Mouse (Mus musculus): Measurements from ENCODE around the gene Podxl. TPM values are rescaled to one million over a fixed set of nuclear protein-coding genes. Genes with fewer than 3 reads are reported as not detected.
A peak's percentile ranks its signal among the peaks of the same experiment; 100 is the strongest.

The Podxl gene
- polyA plus RNA-seq, 1 experiment, result 0.28 TPM

GRCm38 (mm10) chr6:31519001-31519471 lies 44.7 kb downstream of the Podxl start:
- H3K27ac ChIP-seq (ENCODE audit: insufficient read depth, low read length), result peak overlapping the region; percentile 91

GRCm38 (mm10) chr6:31518338-31518698 lies 45.5 kb downstream of the Podxl start:
- Histone ChIP-seq H3K4me1 (ENCODE audit: control insufficient read depth, insufficient read depth, low read length) (peaks cover 16% of the 10 kb centered on the region), H3K27ac (ENCODE audit: insufficient read depth, low read length) (peak overlapping the region; percentile 91), H3K4me3 (ENCODE audit: insufficient read depth, low read length) (no peak overlapping the region)
- TF ChIP-seq POLR2A (IDR thresholded peaks at IDR 0.05; ENCODE audit: low read depth, low read length), result no peak
- no peak for TF ChIP-seq CTCF (IDR thresholded peaks at IDR 0.05; ENCODE audit: borderline replicate concordance, insufficient read depth, low read length)

More at GRCm38 (mm10) chr6:31519001-31519471, 44.7 kb downstream of the Podxl start:
- TF ChIP-seq CTCF (IDR thresholded peaks at IDR 0.05; ENCODE audit: borderline replicate concordance, insufficient read depth, low read length) (no peak), POLR2A (IDR thresholded peaks at IDR 0.05; ENCODE audit: low read depth, low read length) (no peak)
- Histone ChIP-seq H3K4me3 (ENCODE audit: insufficient read depth, low read length) (no peak overlapping the region), H3K4me1 (ENCODE audit: control insufficient read depth, insufficient read depth, low read length) (peaks cover 15% of the 10 kb centered on the region)

- Histone ChIP-seq H3K27ac (ENCODE audit: insufficient read depth, low read length) (peak overlapping the region; percentile 91), H3K4me1 (ENCODE audit: control insufficient read depth, insufficient read depth, low read length) (peaks cover 18% of the 10 kb centered on the region), H3K4me3 (ENCODE audit: insufficient read depth, low read length) (no peak overlapping the region)
- no peak for TF ChIP-seq CTCF (IDR thresholded peaks at IDR 0.05; ENCODE audit: borderline replicate concordance, insufficient read depth, low read length)
- no peak for TF ChIP-seq POLR2A (IDR thresholded peaks at IDR 0.05; ENCODE audit: low read depth, low read length)
Measured at GRCm38 (mm10) chr6:31517681-31518337, 46.0 kb downstream of the Podxl start.

GRCm38 (mm10) chr6:31513726-31514125 lies 50.1 kb downstream of the Podxl start:
- TF ChIP-seq CTCF (IDR thresholded peaks at IDR 0.05; ENCODE audit: borderline replicate concordance, insufficient read depth, low read length) (no peak), POLR2A (IDR thresholded peaks at IDR 0.05; ENCODE audit: low read depth, low read length) (0 out of 2 replicates have a peak, but pooled peaks have one; percentile 4)
- peaks cover 13% of the 10 kb centered on the region for H3K4me1 ChIP-seq (ENCODE audit: control insufficient read depth, insufficient read depth, low read length)
- peak overlapping the region; percentile 53; the same call in 1 of the 2 replicates for H3K27ac ChIP-seq (ENCODE audit: insufficient read depth, low read length)
- H3K4me3 ChIP-seq (ENCODE audit: insufficient read depth, low read length), result no peak overlapping the region

GRCm38 (mm10) chr6:31502614-31503013 lies 61.2 kb downstream of the Podxl start:
- no peak overlapping the region for H3K4me3 ChIP-seq (ENCODE audit: insufficient read depth, low read length)
- no peaks in the 10 kb centered on the region; the same call in 1 of the 2 replicates for H3K4me1 ChIP-seq (ENCODE audit: control insufficient read depth, insufficient read depth, low read length)
- TF ChIP-seq POLR2A (IDR thresholded peaks at IDR 0.05; ENCODE audit: low read depth, low read length), result no peak
- no peak for TF ChIP-seq CTCF (IDR thresholded peaks at IDR 0.05; ENCODE audit: borderline replicate concordance, insufficient read depth, low read length)
- H3K27ac ChIP-seq (ENCODE audit: insufficient read depth, low read length), result no peak overlapping the region

GRCm38 (mm10) chr6:31500691-31501090 lies 63.1 kb downstream of the Podxl start:
- Histone ChIP-seq H3K27ac (ENCODE audit: insufficient read depth, low read length) (no peak overlapping the region), H3K4me3 (ENCODE audit: insufficient read depth, low read length) (no peak overlapping the region), H3K4me1 (ENCODE audit: control insufficient read depth, insufficient read depth, low read length) (no peaks in the 10 kb centered on the region; the same call in 1 of the 2 replicates)
- TF ChIP-seq POLR2A (IDR thresholded peaks at IDR 0.05; ENCODE audit: low read depth, low read length) (no peak), CTCF (IDR thresholded peaks at IDR 0.05; ENCODE audit: borderline replicate concordance, insufficient read depth, low read length) (no peak)

- TF ChIP-seq CTCF (IDR thresholded peaks at IDR 0.05; ENCODE audit: borderline replicate concordance, insufficient read depth, low read length) (no peak), POLR2A (IDR thresholded peaks at IDR 0.05; ENCODE audit: low read depth, low read length) (no peak)
- Histone ChIP-seq H3K4me1 (ENCODE audit: control insufficient read depth, insufficient read depth, low read length) (no peaks in the 10 kb centered on the region; the same call in 1 of the 2 replicates), H3K27ac (ENCODE audit: insufficient read depth, low read length) (no peak overlapping the region), H3K4me3 (ENCODE audit: insufficient read depth, low read length) (no peak overlapping the region)
Measured at GRCm38 (mm10) chr6:31500260-31500659, 63.5 kb downstream of the Podxl start.

GRCm38 (mm10) chr6:31499836-31500235 lies 63.9 kb downstream of the Podxl start:
- TF ChIP-seq CTCF (IDR thresholded peaks at IDR 0.05; ENCODE audit: borderline replicate concordance, insufficient read depth, low read length), result no peak
- no peak for TF ChIP-seq POLR2A (IDR thresholded peaks at IDR 0.05; ENCODE audit: low read depth, low read length)
- H3K4me3 ChIP-seq (ENCODE audit: insufficient read depth, low read length), result no peak overlapping the region

GRCm38 (mm10) chr6:31496227-31496626 lies 67.6 kb downstream of the Podxl start:
- H3K4me3 ChIP-seq (ENCODE audit: insufficient read depth, low read length), result no peak overlapping the region
- TF ChIP-seq POLR2A (IDR thresholded peaks at IDR 0.05; ENCODE audit: low read depth, low read length) (no peak), CTCF (IDR thresholded peaks at IDR 0.05; ENCODE audit: borderline replicate concordance, insufficient read depth, low read length) (no peak)
- H3K4me1 ChIP-seq (ENCODE audit: control insufficient read depth, insufficient read depth, low read length), result no peaks in the 10 kb centered on the region
- H3K27ac ChIP-seq (ENCODE audit: insufficient read depth, low read length), result no peak overlapping the region

More at GRCm38 (mm10) chr6:31499836-31500235, 63.9 kb downstream of the Podxl start:
- Histone ChIP-seq H3K4me1 (ENCODE audit: control insufficient read depth, insufficient read depth, low read length) (no peaks in the 10 kb centered on the region; the same call in 1 of the 2 replicates), H3K27ac (ENCODE audit: insufficient read depth, low read length) (no peak overlapping the region)

GRCm38 (mm10) chr6:31495122-31495731 lies 68.6 kb downstream of the Podxl start:
- Histone ChIP-seq H3K4me1 (ENCODE audit: control insufficient read depth, insufficient read depth, low read length) (no peaks in the 10 kb centered on the region), H3K4me3 (ENCODE audit: insufficient read depth, low read length) (no peak overlapping the region), H3K27ac (ENCODE audit: insufficient read depth, low read length) (no peak overlapping the region)
- TF ChIP-seq POLR2A (IDR thresholded peaks at IDR 0.05; ENCODE audit: low read depth, low read length), result no peak
- TF ChIP-seq CTCF (IDR thresholded peaks at IDR 0.05; ENCODE audit: borderline replicate concordance, insufficient read depth, low read length), result no peak
